Mouse (Mus musculus) lung, postnatal 0 days (tissue): ENCODE data around the gene Pkd1l2. TPM values are rescaled to one million over a fixed set of nuclear protein-coding genes. Genes with fewer than 3 reads are reported as not detected.
A peak's percentile ranks its signal among the peaks of the same experiment; 100 is the strongest.

Source experiments
- ATAC-seq: fragments of 200-750 bp; cut with Nextera tagmentation; 2 replicates; pipeline ENCODE4 v1.8.0; 2017; ENCODE audit warnings: moderate library complexity
- DNase-seq: peaks from one replicate; pipeline ENCODE4 v3.0.0-alpha.2; 2016; ENCODE audit warnings: low spot score
- H3K27ac ChIP-seq: fragments of 300-500 bp; sonication (generic); 2 replicates; pipeline ENCODE4 v1.5.1; 2014; ENCODE audit warnings: antibody characterized with exemption, mild to moderate bottlenecking, low read length, mixed read lengths
- H3K27me3 ChIP-seq: fragments of 300-500 bp; sonication (generic); replicated peaks from 2 replicates; pipeline ENCODE4 v1.6.1; 2014; ENCODE audit warnings: low read length, mixed read lengths; ENCODE audit not compliant: insufficient read depth
- H3K36me3 ChIP-seq: fragments of 300-500 bp; sonication (generic); 2 replicates; pipeline ENCODE4 v1.6.1; 2014; ENCODE audit warnings: low read length, mixed read lengths; ENCODE audit not compliant: insufficient read depth
- H3K4me1 ChIP-seq: fragments of 300-500 bp; sonication (generic); 2 replicates; pipeline ENCODE4 v1.6.1; 2014; ENCODE audit warnings: antibody characterized with exemption, low read depth, low read length, mixed read lengths; ENCODE audit not compliant: insufficient read depth
- H3K4me2 ChIP-seq: fragments of 300-500 bp; sonication (generic); replicated peaks from 2 replicates; pipeline ENCODE4 v1.6.1; 2014; ENCODE audit warnings: low read depth, mild to moderate bottlenecking, low read length, moderate library complexity, mixed read lengths
- H3K4me3 ChIP-seq: fragments of 300-500 bp; sonication (generic); 2 replicates; pipeline ENCODE4 v1.5.1; 2014; ENCODE audit warnings: low read depth, low read length
- H3K9ac ChIP-seq: fragments of 300-500 bp; sonication (generic); replicated peaks from 2 replicates; pipeline ENCODE4 v1.6.1; 2014; ENCODE audit warnings: low read depth, mild to moderate bottlenecking
- H3K9me3 ChIP-seq: fragments of 300-500 bp; sonication (generic); 2 replicates; pipeline ENCODE4 v1.6.1; 2016; ENCODE audit warnings: low read length, mixed read lengths
- CTCF ChIP-seq: IDR thresholded peaks from 2 replicates; pipeline ENCODE4 v1.5.1; 2016; ENCODE audit warnings: antibody characterized with exemption, mild to moderate bottlenecking
- EP300 ChIP-seq: IDR thresholded peaks from 2 replicates; pipeline ENCODE4 v1.6.1; 2016; ENCODE audit warnings: antibody characterized with exemption, mild to moderate bottlenecking, control low read depth
- WGBS: fragments of 180-500 bp; shearing (Covaris S2); extraction: QIAGEN DNeasy Blood & Tissue Kit; methylation state at CpG from one replicate; pipeline ENCODE4 v1.1.7; 2014; 5-methylcytosine and 5-hydroxymethylcytosine counted together
- polyA plus RNA-seq: library from polyadenylated mRNA; unstranded; fragments of >200 nt; fragmentation: Nextera tagmentation; extraction: Ambion mirVana; gene quantifications from 2 replicates; pipeline ENCODE4 v1.2.1, GENCODE M21; 2015

Pkd1l2 gene
- polyA plus RNA-seq, 1 experiment from 2014 or later = not detected

DNA sequence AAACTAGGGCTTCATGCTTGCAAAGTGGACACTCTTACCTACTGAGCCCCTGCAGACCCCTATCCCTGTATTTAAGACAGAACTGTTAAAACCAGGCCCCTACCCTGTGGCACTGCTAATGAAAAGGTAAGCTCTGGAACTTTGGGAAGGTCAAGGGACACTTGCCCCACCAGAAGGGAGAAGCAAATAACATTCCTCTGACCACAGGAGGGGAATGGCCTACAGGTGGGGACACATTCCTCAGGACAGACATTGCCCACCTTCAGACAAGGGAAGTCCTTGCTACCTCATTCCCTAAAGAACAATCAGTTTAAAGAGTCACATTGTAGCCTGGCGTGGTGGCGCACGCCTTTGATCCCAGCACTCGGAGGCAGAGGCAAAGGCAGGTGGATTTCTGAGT, 64.4 kb downstream of the Pkd1l2 start:
- DNase-seq = no peak
- Histone ChIP-seq H3K9ac (no peak overlapping the region), H3K27ac (no peak overlapping the region), H3K4me3 (no peak overlapping the region), H3K4me2 (no peak overlapping the region), H3K4me1 (no peaks in the 10 kb centered on the region), H3K27me3 (no peaks in the 10 kb centered on the region), H3K9me3 (no peaks in the 10 kb centered on the region), H3K36me3 (no peaks in the 10 kb centered on the region)
- ATAC-seq = no peak
- TF ChIP-seq CTCF = no peak
- 90% methylated on average over 4 of the region's 4 CpGs for WGBS

DNA sequence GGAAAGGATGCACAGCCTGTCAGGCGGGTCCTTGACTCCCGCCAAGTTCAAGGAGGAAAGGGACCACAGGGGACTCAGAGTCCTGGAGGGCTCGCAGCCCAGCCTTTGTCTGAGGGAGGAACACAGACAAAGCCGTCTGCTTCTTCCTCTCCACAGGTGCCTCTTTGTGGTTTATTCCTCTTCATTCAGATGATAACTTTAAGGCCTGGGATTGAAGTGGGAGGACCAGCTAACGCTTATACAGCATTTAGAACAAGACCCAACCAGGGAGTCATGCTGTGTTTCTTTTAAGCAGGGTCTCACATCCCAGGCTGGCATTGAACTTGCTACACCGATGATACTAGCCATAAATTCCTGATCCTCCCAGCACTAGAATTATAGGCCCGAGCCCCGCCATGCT, 65.2 kb downstream of the Pkd1l2 start:
- TF ChIP-seq CTCF = no peak
- TF ChIP-seq EP300 = no peak
- 76% methylated on average over 8 of the region's 8 CpGs for WGBS
- Histone ChIP-seq H3K27me3 (no peaks in the 10 kb centered on the region), H3K27ac (no peak overlapping the region), H3K4me1 (no peaks in the 10 kb centered on the region), H3K36me3 (no peaks in the 10 kb centered on the region), H3K9me3 (no peaks in the 10 kb centered on the region), H3K4me3 (no peak overlapping the region), H3K4me2 (no peak overlapping the region), H3K9ac (no peak overlapping the region)
- no peak for DNase-seq
- ATAC-seq = no peak

DNA sequence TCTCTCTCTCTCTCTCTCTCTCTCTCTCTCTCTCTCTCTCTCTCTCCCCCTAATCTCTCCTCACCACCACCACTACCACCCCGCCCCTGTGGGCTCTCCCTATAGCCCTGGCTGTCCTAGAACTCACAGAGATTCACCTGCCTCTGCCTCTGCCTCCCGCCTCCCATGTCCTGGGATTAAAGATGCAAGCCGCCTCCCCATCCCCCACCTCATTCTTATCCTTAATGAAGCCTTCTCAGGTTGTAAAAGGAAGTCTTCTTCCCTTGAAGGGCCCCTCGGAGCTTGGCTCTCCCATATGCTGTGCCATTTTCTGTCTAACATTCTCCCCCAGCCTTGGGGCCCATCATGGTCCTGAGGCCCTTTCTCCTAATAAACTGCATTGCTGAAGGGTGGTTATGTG, 66.6 kb downstream of the Pkd1l2 start:
- Histone ChIP-seq H3K27me3 (no peaks in the 10 kb centered on the region), H3K9ac (no peak overlapping the region), H3K36me3 (no peaks in the 10 kb centered on the region), H3K4me2 (no peak overlapping the region), H3K9me3 (no peaks in the 10 kb centered on the region), H3K27ac (no peak overlapping the region), H3K4me3 (no peak overlapping the region), H3K4me1 (no peaks in the 10 kb centered on the region)
- DNase-seq (no peak), ATAC-seq (no peak)
- no peak for TF ChIP-seq CTCF
- no peak for TF ChIP-seq EP300
- 76% methylated on average over 4 of the region's 4 CpGs for WGBS

DNA sequence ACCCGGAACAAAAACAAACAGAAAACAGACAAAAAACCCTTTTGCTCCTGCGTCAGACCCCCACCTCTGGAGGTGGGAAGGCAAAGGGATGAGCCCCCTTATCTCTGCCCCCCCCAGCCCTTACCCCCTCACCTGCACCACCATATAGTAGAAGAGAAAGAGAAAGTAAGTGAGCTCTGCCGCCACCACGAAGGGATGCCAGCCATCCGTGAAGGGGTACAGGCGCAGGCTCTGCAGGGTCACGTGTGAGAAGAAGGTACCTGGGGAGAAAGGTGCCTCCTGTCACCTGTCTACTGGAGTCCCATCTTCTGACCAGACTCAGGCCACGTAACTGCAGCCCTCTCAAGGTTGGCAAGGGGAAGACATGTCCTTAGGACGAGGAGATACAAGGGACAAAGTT, 70.9 kb downstream of the Pkd1l2 start:
- no peak overlapping the region for H3K9ac ChIP-seq
- DNase-seq = no peak
- no peak overlapping the region for H3K4me3 ChIP-seq
- H3K27me3 ChIP-seq = no peaks in the 10 kb centered on the region
- H3K4me2 ChIP-seq = no peak overlapping the region
- H3K36me3 ChIP-seq = no peaks in the 10 kb centered on the region
- 76% methylated on average over 9 of the region's 9 CpGs for whole genome bisulfite sequencing
- no peaks in the 10 kb centered on the region for H3K9me3 ChIP-seq
- no peak for ATAC-seq
- TF ChIP-seq EP300 (no peak), CTCF (no peak)
- H3K4me1 ChIP-seq = no peaks in the 10 kb centered on the region
- H3K27ac ChIP-seq = no peak overlapping the region

DNA sequence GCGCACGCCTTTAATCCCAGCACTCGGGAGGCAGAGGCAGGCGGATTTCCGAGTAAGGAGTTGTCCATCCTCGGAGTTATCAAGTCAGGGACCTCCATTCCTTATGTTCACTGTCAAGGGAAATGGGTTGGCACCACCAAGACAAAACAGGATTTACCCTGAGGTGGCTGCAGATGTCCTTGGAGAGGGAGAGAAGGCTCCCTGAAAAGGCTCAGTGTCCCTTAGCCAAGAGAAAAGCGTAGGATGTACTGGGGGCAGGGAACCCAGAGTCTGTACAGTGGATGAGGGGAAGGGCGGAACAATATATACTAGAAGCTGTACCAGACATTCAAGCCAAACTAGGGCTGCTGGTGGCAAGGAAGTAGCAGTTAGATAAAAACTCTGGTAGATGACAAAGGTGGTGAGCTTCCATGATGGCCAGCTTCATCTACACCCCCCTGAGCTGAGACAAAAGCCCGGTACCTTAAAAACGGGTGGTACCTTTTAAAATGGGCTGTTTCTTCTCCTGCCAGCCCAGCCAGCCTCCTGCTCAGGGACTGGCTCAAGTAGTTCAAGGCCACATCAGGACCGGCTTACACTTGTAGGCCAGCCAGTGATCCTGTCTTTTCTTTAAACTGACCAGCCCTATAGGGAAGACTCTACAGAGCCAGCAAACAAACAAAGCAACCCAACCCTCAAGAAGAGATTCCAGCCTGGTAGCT, 88.1 kb downstream of the Pkd1l2 start:
- peak overlapping the region; percentile 46 for H3K4me3 ChIP-seq
- WGBS = 59% methylated on average over 11 of the region's 11 CpGs
- DNase-seq = no peak
- no peaks in the 10 kb centered on the region for H3K9me3 ChIP-seq
- no peaks in the 10 kb centered on the region for H3K36me3 ChIP-seq
- no peak overlapping the region for H3K27ac ChIP-seq
- H3K4me1 ChIP-seq = 0 out of 2 replicates have a peak, but pooled peaks cover 3% of the 10 kb centered on the region
- no peak for ATAC-seq
- TF ChIP-seq CTCF = no peak
- no peak for TF ChIP-seq EP300
- H3K4me2 ChIP-seq = peak overlapping the region; percentile 90
- no peaks in the 10 kb centered on the region for H3K27me3 ChIP-seq
- H3K9ac ChIP-seq = no peak overlapping the region

DNA sequence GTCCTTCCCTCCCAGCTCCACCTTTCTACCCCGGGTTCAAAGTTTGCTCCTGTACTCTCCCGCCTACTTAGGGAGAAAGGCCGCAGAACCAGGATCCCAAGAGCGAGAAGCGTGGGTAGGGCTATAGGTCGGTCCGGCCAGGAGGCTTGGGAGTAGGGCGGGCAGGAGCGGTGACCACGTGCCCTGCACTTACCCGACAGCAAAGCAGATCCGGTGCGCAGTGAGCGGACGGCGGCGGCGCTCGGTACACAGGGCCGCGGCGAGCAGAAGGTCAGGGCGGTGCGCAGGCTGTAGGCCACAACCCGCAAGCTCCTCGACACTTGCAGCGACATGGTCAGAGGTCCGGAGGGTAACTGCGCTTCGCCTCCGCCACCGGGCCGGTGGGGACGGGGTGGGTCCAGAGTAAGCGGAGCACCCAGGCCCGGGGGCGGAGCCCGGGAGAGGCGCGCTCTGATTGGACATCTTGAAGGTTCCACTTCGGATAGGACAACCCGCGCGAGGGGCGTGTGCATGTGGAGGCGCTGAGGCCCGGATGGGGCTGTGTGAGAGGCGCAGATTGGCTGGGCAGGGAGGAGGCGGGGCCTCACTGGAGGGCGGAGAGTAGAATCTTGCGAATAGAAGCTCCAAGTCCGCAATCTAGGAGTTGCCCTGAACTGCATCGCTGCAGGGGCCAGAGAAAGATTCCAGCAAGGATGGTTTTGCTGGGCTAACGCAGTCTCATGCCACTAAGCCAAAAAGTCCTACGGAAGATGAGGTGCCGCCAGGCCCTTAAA, 89.0 kb downstream of the Pkd1l2 start, which contains the start of gene Gcsh:
Gcsh (minus strand) TSS at position 443 of the 773 bp plus-strand sequence.
- Histone ChIP-seq H3K9ac (peak within 1 kb of the TSS; percentile 37), H3K27me3 (no peaks in the 10 kb centered on the region), H3K9me3 (no peaks in the 10 kb centered on the region), H3K27ac (peak within 1 kb of the TSS; percentile 33), H3K36me3 (no peaks in the 10 kb centered on the region), H3K4me3 (peak within 1 kb of the TSS; percentile 46), H3K4me1 (0 out of 2 replicates have a peak, but pooled peaks cover 3% of the 10 kb centered on the region), H3K4me2 (peak within 1 kb of the TSS; percentile 90)
- peak; percentile 100 for ATAC-seq
- TF ChIP-seq CTCF (no peak), EP300 (no peak)
- WGBS = under 1% methylated on average over 55 of the region's 56 CpGs
- peak; percentile 99 for DNase-seq
